Mouse (Mus musculus) heart, embryonic 13.5 days (tissue): ENCODE measurements around the gene Slc7a7. TPM values are rescaled to one million over a fixed set of nuclear protein-coding genes. Genes with fewer than 3 reads are reported as not detected.
A peak's percentile ranks its signal among the peaks of the same experiment; 100 is the strongest.
"Not testable (repeated sequence)": the region's sequence is repeated elsewhere in the genome, so short reads cannot be mapped to it uniquely, and the experiment has no call there.

ENCODE experiments used
- ATAC-seq: fragments of 200-750 bp; cut with Nextera tagmentation; 2 replicates; pipeline ENCODE4 v1.8.0; 2017; ENCODE audit warnings: moderate TSS enrichment; ENCODE audit not compliant: insufficient number of reproducible peaks, low FRiP score, low TSS enrichment; ENCODE audit errors: extremely low read depth
- H3K27ac ChIP-seq: fragments of 300-500 bp; sonication (generic); replicated peaks from 2 replicates; pipeline ENCODE4 v1.5.1; 2015; ENCODE audit warnings: moderate library complexity, mild to moderate bottlenecking, inconsistent platforms
- H3K27me3 ChIP-seq: fragments of 300-500 bp; sonication (generic); replicated peaks from 2 replicates; pipeline ENCODE4 v1.6.1; 2015; ENCODE audit warnings: mild to moderate bottlenecking, inconsistent platforms
- H3K36me3 ChIP-seq: fragments of 300-500 bp; sonication (generic); 2 replicates; pipeline ENCODE4 v1.6.1; 2015; ENCODE audit warnings: mild to moderate bottlenecking, inconsistent platforms
- H3K4me1 ChIP-seq: fragments of 300-500 bp; sonication (generic); 2 replicates; pipeline ENCODE4 v1.6.1; 2015; ENCODE audit warnings: inconsistent platforms
- H3K4me2 ChIP-seq: fragments of 300-500 bp; sonication (generic); 2 replicates; pipeline ENCODE4 v1.6.1; 2015; ENCODE audit warnings: inconsistent platforms, mild to moderate bottlenecking, moderate library complexity
- H3K4me3 ChIP-seq: fragments of 300-500 bp; sonication (generic); 2 replicates; pipeline ENCODE4 v1.5.1; 2015; ENCODE audit warnings: moderate library complexity, mild to moderate bottlenecking, inconsistent platforms
- H3K9ac ChIP-seq: fragments of 300-500 bp; sonication (generic); 2 replicates; pipeline ENCODE4 v1.6.1; 2015; ENCODE audit warnings: inconsistent platforms, mild to moderate bottlenecking, moderate library complexity
- H3K9me3 ChIP-seq: fragments of 300-500 bp; sonication (generic); 2 replicates; pipeline ENCODE4 v1.6.1; 2016; ENCODE audit warnings: inconsistent platforms
- WGBS: fragments of 180-500 bp; shearing (Covaris S2); methylation state at CpG from one replicate; pipeline ENCODE4 v1.1.7; 2015; ENCODE audit warnings: mixed read lengths; 5-methylcytosine and 5-hydroxymethylcytosine counted together
- polyA plus RNA-seq: library from polyadenylated mRNA; unstranded; fragments of >200 nt; fragmentation: Nextera tagmentation; extraction: Ambion mirVana; gene quantifications from 2 replicates; pipeline ENCODE4 v1.2.1, GENCODE M21; 2015

The Slc7a7 gene
- polyA plus RNA-seq, 1 experiment from 2014 or later, result 9.6 TPM

DNA sequence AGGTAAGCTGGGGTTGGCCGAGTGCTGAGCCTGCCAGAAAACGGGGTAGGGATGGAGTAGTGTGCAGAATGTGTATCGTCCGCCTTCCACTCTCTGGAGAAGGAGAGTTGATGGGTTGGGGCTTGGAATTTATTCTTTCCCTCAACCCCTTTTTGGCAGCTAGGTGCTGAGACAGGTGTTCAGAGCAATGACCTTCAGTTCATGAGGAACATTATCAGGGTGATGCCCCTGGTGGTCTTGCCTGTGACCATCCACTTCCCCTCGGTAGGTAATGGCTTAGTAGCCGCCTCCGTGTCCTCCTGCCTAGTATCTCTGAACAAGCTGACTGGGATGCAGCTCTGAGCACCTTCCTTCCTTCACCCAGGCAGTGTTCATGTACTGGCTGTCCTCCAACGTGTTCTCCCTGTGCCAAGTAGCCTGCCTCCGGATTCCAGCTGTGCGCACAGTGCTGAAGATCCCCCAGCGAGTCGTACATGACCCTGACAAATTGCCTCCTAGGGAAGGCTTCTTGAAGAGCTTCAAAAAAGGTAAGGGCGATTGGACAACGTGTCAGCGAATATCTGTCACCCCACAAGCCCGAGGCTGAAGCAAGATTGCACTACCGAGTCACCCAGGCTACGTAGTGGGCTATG lies 50.0 kb downstream of the Slc7a7 start:
- Histone ChIP-seq H3K4me3 (no peak overlapping the region), H3K4me2 (no peak overlapping the region), H3K9ac (no peak overlapping the region), H3K36me3 (peaks cover 94% of the 10 kb centered on the region), H3K27ac (no peak overlapping the region), H3K27me3 (no peaks in the 10 kb centered on the region), H3K4me1 (peaks cover 6% of the 10 kb centered on the region), H3K9me3 (peaks cover 5% of the 10 kb centered on the region; the same call in 1 of the 2 replicates)
- WGBS, result 86% methylated on average over 18 of the region's 18 CpGs
- ATAC-seq, result no peak

DNA sequence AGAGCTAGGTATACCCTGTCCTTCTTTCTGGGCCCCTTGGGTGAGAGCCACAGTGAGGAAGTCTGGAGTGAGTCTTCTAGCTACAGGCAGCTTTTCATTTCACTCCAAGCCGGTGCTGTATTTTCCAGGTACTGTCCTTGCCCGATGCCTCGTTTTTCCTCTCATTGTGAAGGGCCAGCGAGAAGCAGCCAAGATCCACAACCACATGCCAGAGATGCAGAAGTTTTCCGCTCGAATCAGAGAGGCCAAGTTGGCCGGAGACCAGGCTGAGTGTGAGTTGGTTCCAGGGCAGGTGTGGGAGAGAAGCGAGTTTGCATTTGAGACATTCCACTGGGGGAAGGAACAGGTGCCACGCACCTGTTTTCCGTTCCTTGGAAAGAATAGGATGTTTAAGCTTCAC lies 51.0 kb downstream of the Slc7a7 start:
- Histone ChIP-seq H3K27me3 (no peaks in the 10 kb centered on the region), H3K27ac (no peak overlapping the region), H3K4me3 (no peak overlapping the region), H3K9me3 (peaks cover under 1% of the 10 kb centered on the region; the same call in 1 of the 2 replicates), H3K9ac (no peak overlapping the region), H3K4me2 (no peak overlapping the region), H3K36me3 (peaks cover 85% of the 10 kb centered on the region), H3K4me1 (peaks cover 15% of the 10 kb centered on the region)
- WGBS, result 85% methylated on average over 10 of the region's 10 CpGs
- no peak for ATAC-seq

DNA sequence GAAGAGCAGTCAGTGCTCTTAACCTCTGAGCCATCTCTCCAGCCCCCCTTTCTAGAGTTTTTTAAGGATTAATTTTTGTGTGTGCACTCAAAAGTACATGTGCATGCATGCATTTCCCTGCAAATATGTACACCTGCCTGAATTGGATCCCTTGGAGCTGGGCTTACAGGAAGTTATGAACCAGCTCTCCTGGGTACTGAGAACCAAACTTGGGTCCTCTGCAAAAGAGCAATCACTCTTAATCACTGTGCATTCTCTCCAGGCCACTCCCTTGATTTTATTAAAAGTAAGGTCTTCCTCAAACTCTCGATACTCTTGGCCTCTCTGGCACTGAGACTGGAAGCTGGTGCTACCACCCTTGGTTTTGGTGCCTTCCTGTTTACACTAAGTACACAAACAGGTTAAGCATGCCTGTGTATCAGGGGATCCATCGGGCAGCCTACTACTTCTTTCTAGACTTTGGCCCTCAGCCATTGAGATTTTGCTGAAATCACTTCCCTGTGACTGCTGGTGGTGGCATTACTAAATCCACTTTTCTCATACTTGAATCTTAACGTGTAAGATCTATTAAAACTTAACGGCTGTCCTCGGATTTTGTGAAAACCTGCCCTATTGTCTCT lies 52.4 kb downstream of the Slc7a7 start:
- Histone ChIP-seq H3K9me3 (no peaks in the 10 kb centered on the region), H3K4me1 (peaks cover 17% of the 10 kb centered on the region), H3K36me3 (peaks cover 73% of the 10 kb centered on the region), H3K27me3 (no peaks in the 10 kb centered on the region), H3K4me3 (no peak overlapping the region), H3K9ac (no peak overlapping the region), H3K4me2 (no peak overlapping the region), H3K27ac (no peak overlapping the region)
- ATAC-seq, result no peak
- WGBS, result 86% methylated on average over 5 of the region's 5 CpGs

DNA sequence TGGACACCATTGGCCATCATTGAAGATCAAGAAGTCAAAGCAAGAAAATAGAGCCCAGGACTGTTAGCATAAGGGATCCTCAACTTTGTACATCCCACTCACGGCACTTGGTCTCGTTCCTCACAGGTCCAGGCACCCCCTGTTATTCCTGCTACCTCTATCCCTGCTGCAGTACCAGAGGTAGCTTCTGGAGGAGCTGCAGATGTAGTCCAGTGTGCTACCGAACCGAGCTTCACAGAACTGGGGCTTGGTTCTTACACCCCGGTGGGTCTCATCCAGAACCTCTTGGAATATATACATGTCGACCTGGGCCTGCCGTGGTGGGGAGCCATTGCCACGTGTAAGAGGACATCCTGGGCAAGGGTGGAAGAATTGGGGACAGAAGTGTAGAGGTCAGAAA lies 54.4 kb downstream of the Slc7a7 start:
- H3K9ac ChIP-seq, result no peak overlapping the region
- H3K4me1 ChIP-seq, result peaks cover 17% of the 10 kb centered on the region
- H3K4me3 ChIP-seq, result no peak overlapping the region
- no peak overlapping the region for H3K27ac ChIP-seq
- no peak for ATAC-seq
- H3K27me3 ChIP-seq, result no peaks in the 10 kb centered on the region
- WGBS, result 86% methylated on average over 8 of the region's 8 CpGs
- no peaks in the 10 kb centered on the region for H3K9me3 ChIP-seq
- peaks cover 53% of the 10 kb centered on the region for H3K36me3 ChIP-seq
- H3K4me2 ChIP-seq, result no peak overlapping the region

DNA sequence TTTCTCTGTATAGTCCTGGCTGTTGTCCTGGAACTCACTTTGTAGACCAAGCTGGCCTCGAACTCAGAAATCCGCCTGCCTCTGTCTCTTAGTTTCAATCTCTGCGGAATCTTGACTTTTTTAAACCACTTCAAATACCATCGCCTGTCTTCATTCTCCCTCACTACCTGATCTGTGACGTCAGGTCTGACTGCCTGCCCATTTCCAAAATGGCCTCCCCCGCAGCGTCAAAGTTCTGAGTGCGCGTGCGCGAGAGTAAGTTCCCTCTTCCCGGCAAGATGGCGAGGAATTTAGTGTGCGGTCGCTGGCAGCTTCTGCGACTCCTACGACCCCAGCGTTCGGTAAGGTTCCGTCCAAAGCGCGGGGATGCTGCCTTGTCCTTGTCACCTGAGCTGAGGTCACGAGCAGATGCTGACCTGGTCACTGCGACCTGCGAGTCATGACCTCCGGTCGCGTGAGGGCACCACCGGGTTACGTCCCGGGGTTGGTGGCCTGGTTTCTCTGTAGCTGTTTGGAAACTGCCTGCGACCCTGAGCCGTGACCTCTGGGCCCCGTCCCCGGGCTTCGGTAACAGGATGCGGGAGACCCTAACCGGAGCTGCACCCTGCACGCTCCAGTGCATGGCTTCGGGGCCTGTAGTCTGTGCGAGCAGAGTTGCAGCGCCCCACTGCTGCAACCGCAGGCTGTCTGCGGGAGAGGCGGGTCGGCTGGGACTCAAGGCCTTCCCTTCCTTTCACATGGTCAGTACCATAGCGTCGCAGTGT lies 56.8 kb downstream of the Slc7a7 start, which contains the start of gene Oxa1l:
Gene Oxa1l (plus strand): TSS at position 258 of the 764 bp plus-strand sequence.
- H3K4me1 ChIP-seq, result peaks cover 17% of the 10 kb centered on the region
- H3K9me3 ChIP-seq, result no peaks in the 10 kb centered on the region
- under 1% methylated on average over 48 of the region's 48 CpGs for WGBS
- peak within 1 kb of the TSS; percentile 88 for H3K4me3 ChIP-seq
- ATAC-seq, result peak; percentile 79
- H3K27me3 ChIP-seq, result no peaks in the 10 kb centered on the region
- peaks cover 31% of the 10 kb centered on the region for H3K36me3 ChIP-seq
- H3K4me2 ChIP-seq, result peak within 1 kb of the TSS; percentile 84
- H3K9ac ChIP-seq, result peak within 1 kb of the TSS; percentile 96
- H3K27ac ChIP-seq, result peak within 1 kb of the TSS; percentile 87

DNA sequence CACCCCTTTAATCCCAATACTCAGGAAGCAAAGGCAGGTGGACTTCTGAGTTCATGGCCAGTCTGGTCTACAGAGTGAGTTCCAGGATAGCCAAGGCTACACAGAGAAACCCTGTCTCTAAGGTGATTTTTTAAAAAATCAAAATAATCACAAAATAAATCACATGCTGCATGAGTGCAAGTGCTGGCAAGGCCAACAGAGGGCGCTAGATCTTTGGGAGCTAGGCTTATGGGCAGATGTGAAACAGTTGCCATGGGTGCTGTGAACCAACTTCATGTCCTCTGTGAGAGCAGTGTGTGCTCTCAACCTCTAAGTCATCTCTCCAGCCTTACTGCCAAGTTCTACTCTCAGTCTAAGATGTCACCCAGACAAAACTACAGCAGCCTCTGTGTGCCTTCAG lies 63.2 kb downstream of the Slc7a7 start:
- Histone ChIP-seq H3K4me2 (no peak overlapping the region), H3K9me3 (no peaks in the 10 kb centered on the region), H3K4me3 (no peak overlapping the region), H3K36me3 (no peaks in the 10 kb centered on the region), H3K27ac (no peak overlapping the region), H3K9ac (no peak overlapping the region), H3K27me3 (no peaks in the 10 kb centered on the region), H3K4me1 (peaks cover 6% of the 10 kb centered on the region; the same call in 1 of the 2 replicates)
- ATAC-seq, result no peak
- WGBS, result 27% methylated on average over 1 of the region's 1 CpGs

DNA sequence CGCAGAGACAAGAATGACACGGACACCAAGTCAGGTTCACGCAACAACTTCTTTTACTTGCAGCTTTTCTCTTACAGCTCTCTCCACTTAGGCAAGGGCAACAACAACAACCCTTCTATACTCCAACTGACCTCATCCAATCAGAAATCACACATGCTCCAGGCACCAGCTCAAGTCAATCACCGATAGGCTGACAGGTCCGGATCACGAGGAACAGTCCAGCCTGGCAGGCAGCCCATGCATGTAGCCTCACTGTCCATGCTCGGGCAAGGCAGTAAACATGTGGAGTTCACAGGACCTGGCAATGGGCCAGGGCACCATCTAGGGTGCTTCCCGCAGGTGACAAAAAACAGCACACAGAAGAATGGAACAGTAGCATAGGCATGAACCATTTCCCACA lies 65.3 kb downstream of the Slc7a7 start:
- whole genome bisulfite sequencing, result 72% methylated on average over 8 of the region's 8 CpGs
- H3K27me3 ChIP-seq, result no peaks in the 10 kb centered on the region
- ATAC-seq, result no peak

DNA sequence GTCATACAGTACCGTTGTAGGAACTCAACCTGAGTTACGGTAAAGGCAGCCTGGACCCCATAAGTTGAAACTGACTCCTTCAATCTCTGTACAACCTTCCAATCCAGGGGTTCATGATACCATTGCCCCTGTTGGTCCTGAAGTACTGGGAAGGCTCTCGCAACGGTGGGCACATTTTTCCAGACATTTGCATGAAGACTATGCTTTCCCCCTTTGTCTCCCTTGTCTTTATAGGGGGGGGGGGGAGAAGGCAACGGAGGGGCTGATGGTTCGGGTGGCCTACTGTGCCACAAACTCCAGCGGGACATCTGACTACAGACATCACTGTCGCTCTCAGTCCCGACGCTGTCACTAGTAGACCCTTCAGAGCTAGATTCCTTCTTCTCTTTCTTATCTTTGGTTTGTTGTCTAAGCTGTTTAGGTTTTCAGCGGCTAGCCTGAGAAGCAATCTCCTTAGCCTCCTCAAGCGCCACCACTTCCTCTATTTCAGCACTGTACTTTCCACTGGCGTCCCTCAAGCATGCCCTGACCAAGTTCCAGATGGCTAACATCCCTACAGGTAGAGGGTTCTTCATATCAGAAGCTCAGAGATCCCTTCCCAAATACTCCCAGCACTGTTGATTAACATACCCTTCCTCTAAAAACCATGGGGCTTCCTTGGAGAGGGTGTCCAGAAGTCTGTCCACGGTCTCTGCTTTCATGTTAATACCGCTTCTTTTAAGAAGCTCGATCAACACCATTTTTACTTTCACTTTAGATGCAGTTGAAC lies 66.6 kb downstream of the Slc7a7 start:
- H3K27ac ChIP-seq, H3K36me3 ChIP-seq, H3K27me3 ChIP-seq, H3K9ac ChIP-seq, H3K4me2 ChIP-seq, H3K4me1 ChIP-seq, H3K9me3 ChIP-seq, ATAC-seq, H3K4me3 ChIP-seq: not testable (repeated sequence)
- WGBS, result 74% methylated on average over 16 of the region's 16 CpGs

More for the DNA sequence above, 65.3 kb downstream of the Slc7a7 start:
- Histone ChIP-seq H3K9me3 (no peaks in the 10 kb centered on the region), H3K27ac (no peak overlapping the region), H3K4me2 (no peak overlapping the region), H3K36me3 (no peaks in the 10 kb centered on the region), H3K4me1 (peaks cover 6% of the 10 kb centered on the region; the same call in 1 of the 2 replicates), H3K4me3 (no peak overlapping the region), H3K9ac (no peak overlapping the region)

DNA sequence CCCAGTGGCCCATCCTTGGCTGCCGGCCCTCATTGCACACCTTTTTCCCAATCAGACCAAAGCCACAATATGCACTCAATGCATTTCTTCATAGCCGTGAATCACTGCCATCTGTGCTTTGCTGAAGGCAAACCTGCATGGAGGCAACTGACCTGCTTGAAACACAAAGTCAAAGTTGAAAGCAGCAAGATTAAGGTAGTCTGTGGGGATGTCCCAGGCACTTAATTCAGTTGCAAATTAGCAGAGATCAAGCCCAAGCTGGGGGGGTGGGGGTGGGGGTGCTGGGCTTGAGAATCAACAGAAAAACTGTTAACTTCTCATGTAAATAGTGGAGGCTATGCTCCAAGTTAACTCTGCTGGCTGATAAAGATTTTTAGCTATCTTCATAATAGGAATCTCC lies 75.8 kb downstream of the Slc7a7 start:
- H3K9ac ChIP-seq, result not testable (repeated sequence)

DNA sequence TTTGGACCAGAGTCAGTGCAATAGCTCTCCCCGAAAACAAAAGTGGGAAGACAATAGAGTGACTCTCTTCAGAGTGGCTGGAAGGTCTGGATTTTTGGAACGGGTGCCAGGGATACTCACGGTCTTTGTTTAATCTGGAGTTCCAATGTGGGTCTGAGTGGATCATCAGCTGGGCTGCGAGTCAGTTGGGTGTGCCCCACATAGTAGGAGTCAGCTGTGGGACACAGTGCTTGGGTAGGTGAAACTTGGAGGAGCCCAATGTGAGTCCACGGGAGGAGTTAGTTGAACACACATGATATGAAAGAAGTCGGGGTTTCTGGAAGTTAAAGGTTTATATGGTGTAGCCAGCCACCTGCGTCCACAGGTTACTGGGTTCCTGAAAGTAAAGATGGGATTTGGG lies 76.7 kb downstream of the Slc7a7 start:
- Histone ChIP-seq H3K27me3 (no peaks in the 10 kb centered on the region), H3K4me2 (no peak overlapping the region), H3K36me3 (no peaks in the 10 kb centered on the region), H3K4me3 (no peak overlapping the region), H3K9me3 (no peaks in the 10 kb centered on the region), H3K4me1 (peaks cover 4% of the 10 kb centered on the region; the same call in 1 of the 2 replicates), H3K27ac (no peak overlapping the region), H3K9ac (no peak overlapping the region)
- no peak for ATAC-seq
- 58% methylated on average over 7 of the region's 7 CpGs for WGBS

More for the DNA sequence above, 75.8 kb downstream of the Slc7a7 start:
- H3K4me2 ChIP-seq, H3K4me1 ChIP-seq, H3K36me3 ChIP-seq, ATAC-seq, H3K27me3 ChIP-seq, H3K9me3 ChIP-seq, H3K4me3 ChIP-seq, H3K27ac ChIP-seq: not testable (repeated sequence)
- 31% methylated on average over 2 of the region's 2 CpGs for WGBS
